ENCODE assay signal across 10 mouse cellular contexts in genomic region chr6:92776356-92776755, GRCm38 (mm10). TPM values are rescaled to one million over a fixed set of nuclear protein-coding genes. Genes with fewer than 3 reads are reported as not detected.
DNase-seq lines count a peak whose midpoint lies in the region; ATAC-seq and TF ChIP-seq lines count a peak whose summit lies in the region.
"Had no signal": no experiment of that assay in that cellular context is flagged by ENCODE, and none has a peak within 500 bp of the region (broad histone marks: within the 10 kb centered on the region; RNA-seq: fewer than 3 reads in every experiment).

No protein-coding gene starts in this region.

- no peaks in the 10 kb centered on the region for H3K36me3 ChIP-seq in liver, adult 2 months (ENCODE audit: control insufficient read depth, insufficient read depth, low read length)
- no peaks in the 10 kb centered on the region for H3K36me3 ChIP-seq in liver, embryonic 11.5 days (ENCODE audit: control insufficient read depth, insufficient read depth, low read length)

- 24% methylated on average over 2 of the region's 2 CpGs for WGBS in liver, adult 2 months
- 34% methylated on average over 2 of the region's 2 CpGs for WGBS in liver, embryonic 11.5 days

- H3K27me3 ChIP-seq in liver, adult 2 months (ENCODE audit: control insufficient read depth, insufficient read depth, low read length), result no peaks in the 10 kb centered on the region
- no peaks in the 10 kb centered on the region for H3K27me3 ChIP-seq in liver, embryonic 11.5 days (replicated peaks; ENCODE audit: control insufficient read depth, insufficient read depth, low read length)
- H3K27me3 ChIP-seq: CH12.LX had no signal

- no peaks in the 10 kb centered on the region for H3K79me2 ChIP-seq in liver, adult 2 months (ENCODE audit: control insufficient read depth, insufficient read depth, low read length)

- TF ChIP-seq CTCF in liver, adult 2 months (IDR thresholded peaks at IDR 0.05; ENCODE audit: low read depth, low read length), result peak; percentile 53

- DNase-seq in cerebellum, adult 18-20 months, result peak; percentile 14
- no peak for DNase-seq in cerebellum, adult 9-11 months
- DNase-seq in liver, adult 2 months (ENCODE audit: extremely low read depth, low read depth, low spot score), result peak; percentile 33
- DNase-seq in liver, embryonic 11.5 days (ENCODE audit: low spot score), result no peak
- DNase-seq in c-Kit-positive CD71-positive TER-119-positive erythroid progenitor cells, embryonic 14.5 days (ENCODE audit: low spot score), result peak; percentile 11
- DNase-seq in kidney, postnatal 10 days, result peak; percentile 33
- no peak for DNase-seq in gastrocnemius, postnatal 4 days (ENCODE audit: low spot score in 2 of 2)

- H3K27ac ChIP-seq in liver, adult 2 months (replicated peaks; ENCODE audit: insufficient read depth, low read depth, low read length), result no peak overlapping the region
- no peak overlapping the region for H3K27ac ChIP-seq in liver, embryonic 11.5 days (ENCODE audit: low read depth, low read length)

- TF ChIP-seq POLR2A in liver, adult 2 months (IDR thresholded peaks at IDR 0.05; ENCODE audit: extremely low read depth, insufficient read depth, low read length), result no peak

- ATAC-seq in liver, embryonic 11.5 days (replicated peaks; ENCODE audit: low FRiP score), result no peak
- no peak; the same call in 1 of the 2 replicates for ATAC-seq in granulocyte monocyte progenitor cell, adult 5-6 weeks (replicated peaks; ENCODE audit: poor library complexity, severe bottlenecking)

- H3K4me1 ChIP-seq in liver, adult 2 months (ENCODE audit: control insufficient read depth, insufficient read depth, low read length), result no peaks in the 10 kb centered on the region
- no peaks in the 10 kb centered on the region for H3K4me1 ChIP-seq in liver, embryonic 11.5 days (replicated peaks; ENCODE audit: control insufficient read depth, insufficient read depth, low read length)

- H3K9ac ChIP-seq in liver, adult 2 months (ENCODE audit: low read depth, low read length), result no peak overlapping the region
- no peak overlapping the region for H3K9ac ChIP-seq in liver, embryonic 11.5 days (ENCODE audit: low read depth, low read length)

- no peak overlapping the region for H3K4me3 ChIP-seq in liver, adult 2 months (ENCODE audit: insufficient read depth, low read depth, low read length)
- H3K4me3 ChIP-seq in liver, embryonic 11.5 days (ENCODE audit: low read depth, low read length), result no peak overlapping the region

- no peaks in the 10 kb centered on the region for H3K9me3 ChIP-seq in liver, embryonic 11.5 days (ENCODE audit: control insufficient read depth, low read length)

- no peak overlapping the region for H3K4me2 ChIP-seq in liver, embryonic 11.5 days

RNA-seq across cellular contexts. Expression of gene A730049H05Rik, which starts 39.9 kb away (rescaled TPM):
- not detected in 2 replicates for total RNA-seq in liver, adult 2 months (2014; rRNA removed)
- polyA plus RNA-seq in liver, adult 2 months (2012; rRNA removed), result not detected in 2 replicates
- polyA plus RNA-seq in liver, embryonic 11.5 days (2014; fragmentation: Nextera tagmentation; extraction: Ambion mirVana), result 0.34 and 0.73 TPM in 2 replicates
- total RNA-seq in granulocyte monocyte progenitor cell, adult 5-6 weeks (2014; fragmentation: Nextera tagmentation), result not detected in 2 replicates
- total RNA-seq in granulocyte monocyte progenitor cell, adult 5-6 weeks (2017), result not detected in 2 replicates
- under 1 TPM; 0.16 to 0.20 TPM for total RNA-seq in gastrocnemius, postnatal 4 days (2021)
- total RNA-seq: CH12.LX had no signal
- polyA plus RNA-seq: testis, adult 2 months had no signal

Comparison
In these comparisons a context has a peak if more than half of its experiments do, and no peak if none do; other contexts are left out.
1. DNase-seq: peak in cerebellum, adult 18-20 months (2 of 2), liver, adult 2 months (single experiment), c-Kit-positive CD71-positive TER-119-positive erythroid progenitor cells, embryonic 14.5 days (single experiment) and kidney, postnatal 10 days (single experiment); none in cerebellum, adult 9-11 months (single experiment), liver, embryonic 11.5 days (single experiment) and gastrocnemius, postnatal 4 days (0 of 2).